Mouse (Mus musculus): ENCODE data around the gene Rasa4. TPM values are rescaled to one million over a fixed set of nuclear protein-coding genes. Genes with fewer than 3 reads are reported as not detected.
"Not testable (repeated sequence)": the region's sequence is repeated elsewhere in the genome, so short reads cannot be mapped to it uniquely, and the experiment has no call there.

Gene Rasa4
- polyA plus RNA-seq, 1 experiment: 1.5 TPM

GRCm38 (mm10) chr5:136094249-136095010, 10.7 kb downstream of the Rasa4 start:
- H3K36me3 ChIP-seq (ENCODE audit: control insufficient read depth, insufficient read depth, low read length): no peaks in the 10 kb centered on the region
- H3K4me1 ChIP-seq (ENCODE audit: control insufficient read depth, insufficient read depth, low read length): peaks cover 12% of the 10 kb centered on the region
- no peak overlapping the region for H3K27ac ChIP-seq (ENCODE audit: control insufficient read depth, insufficient read depth, low read depth, low read length)
- H3K27me3 ChIP-seq (ENCODE audit: control insufficient read depth, insufficient read depth, low read length): no peaks in the 10 kb centered on the region
- no peak for TF ChIP-seq POLR2A (IDR thresholded peaks at IDR 0.05; ENCODE audit: control insufficient read depth, low read depth, low read length)
- no peak for TF ChIP-seq CTCF (IDR thresholded peaks at IDR 0.05; ENCODE audit: control insufficient read depth, insufficient read depth, insufficient replicate concordance, low read depth, low read length)
- no peak overlapping the region for H3K4me3 ChIP-seq (ENCODE audit: control insufficient read depth, low read depth, low read length)

- no peak overlapping the region for H3K27ac ChIP-seq (ENCODE audit: control insufficient read depth, insufficient read depth, low read depth, low read length)
- no peaks in the 10 kb centered on the region for H3K36me3 ChIP-seq (ENCODE audit: control insufficient read depth, insufficient read depth, low read length)
- TF ChIP-seq CTCF (IDR thresholded peaks at IDR 0.05; ENCODE audit: control insufficient read depth, insufficient read depth, insufficient replicate concordance, low read depth, low read length) (no peak), POLR2A (IDR thresholded peaks at IDR 0.05; ENCODE audit: control insufficient read depth, low read depth, low read length) (no peak)
Measured at GRCm38 (mm10) chr5:136095089-136095488, 11.4 kb downstream of the Rasa4 start.

GRCm38 (mm10) chr5:136098536-136098935, 14.8 kb downstream of the Rasa4 start:
- no peak for TF ChIP-seq CTCF (IDR thresholded peaks at IDR 0.05; ENCODE audit: control insufficient read depth, insufficient read depth, insufficient replicate concordance, low read depth, low read length)
- TF ChIP-seq POLR2A (IDR thresholded peaks at IDR 0.05; ENCODE audit: control insufficient read depth, low read depth, low read length): no peak
- Histone ChIP-seq H3K4me3 (ENCODE audit: control insufficient read depth, low read depth, low read length) (no peak overlapping the region), H3K36me3 (ENCODE audit: control insufficient read depth, insufficient read depth, low read length) (no peaks in the 10 kb centered on the region), H3K4me1 (ENCODE audit: control insufficient read depth, insufficient read depth, low read length) (peaks cover 20% of the 10 kb centered on the region), H3K27ac (ENCODE audit: control insufficient read depth, insufficient read depth, low read depth, low read length) (no peak overlapping the region), H3K27me3 (ENCODE audit: control insufficient read depth, insufficient read depth, low read length) (no peaks in the 10 kb centered on the region)

More at GRCm38 (mm10) chr5:136095089-136095488, 11.4 kb downstream of the Rasa4 start:
- H3K4me1 ChIP-seq (ENCODE audit: control insufficient read depth, insufficient read depth, low read length): peaks cover 12% of the 10 kb centered on the region
- no peaks in the 10 kb centered on the region for H3K27me3 ChIP-seq (ENCODE audit: control insufficient read depth, insufficient read depth, low read length)
- H3K4me3 ChIP-seq (ENCODE audit: control insufficient read depth, low read depth, low read length): no peak overlapping the region

- no peak overlapping the region for H3K27ac ChIP-seq (ENCODE audit: control insufficient read depth, insufficient read depth, low read depth, low read length)
- H3K36me3 ChIP-seq (ENCODE audit: control insufficient read depth, insufficient read depth, low read length): no peaks in the 10 kb centered on the region
- H3K4me1 ChIP-seq (ENCODE audit: control insufficient read depth, insufficient read depth, low read length): peaks cover 7% of the 10 kb centered on the region
- TF ChIP-seq POLR2A (IDR thresholded peaks at IDR 0.05; ENCODE audit: control insufficient read depth, low read depth, low read length): peak; percentile 45
- peak; percentile 98 for TF ChIP-seq CTCF (IDR thresholded peaks at IDR 0.05; ENCODE audit: control insufficient read depth, insufficient read depth, insufficient replicate concordance, low read depth, low read length)
- H3K27me3 ChIP-seq (ENCODE audit: control insufficient read depth, insufficient read depth, low read length): no peaks in the 10 kb centered on the region
- H3K4me3 ChIP-seq (ENCODE audit: control insufficient read depth, low read depth, low read length): peak overlapping the region; percentile 77
Measured at GRCm38 (mm10) chr5:136102099-136102820, 18.5 kb downstream of the Rasa4 start.

GRCm38 (mm10) chr5:136104511-136104910, 20.8 kb downstream of the Rasa4 start:
- no peaks in the 10 kb centered on the region for H3K36me3 ChIP-seq (ENCODE audit: control insufficient read depth, insufficient read depth, low read length)
- H3K4me1 ChIP-seq (ENCODE audit: control insufficient read depth, insufficient read depth, low read length): peaks cover 7% of the 10 kb centered on the region
- TF ChIP-seq CTCF (IDR thresholded peaks at IDR 0.05; ENCODE audit: control insufficient read depth, insufficient read depth, insufficient replicate concordance, low read depth, low read length): peak; percentile 99
- no peak for TF ChIP-seq POLR2A (IDR thresholded peaks at IDR 0.05; ENCODE audit: control insufficient read depth, low read depth, low read length)
- H3K27ac ChIP-seq (ENCODE audit: control insufficient read depth, insufficient read depth, low read depth, low read length): no peak overlapping the region
- H3K27me3 ChIP-seq (ENCODE audit: control insufficient read depth, insufficient read depth, low read length): no peaks in the 10 kb centered on the region
- H3K4me3 ChIP-seq (ENCODE audit: control insufficient read depth, low read depth, low read length): no peak overlapping the region

- H3K27ac ChIP-seq (ENCODE audit: control insufficient read depth, insufficient read depth, low read depth, low read length): no peak overlapping the region
- no peak overlapping the region for H3K4me3 ChIP-seq (ENCODE audit: control insufficient read depth, low read depth, low read length)
- H3K4me1 ChIP-seq (ENCODE audit: control insufficient read depth, insufficient read depth, low read length): peaks cover 2% of the 10 kb centered on the region
- H3K27me3 ChIP-seq (ENCODE audit: control insufficient read depth, insufficient read depth, low read length): no peaks in the 10 kb centered on the region
- no peaks in the 10 kb centered on the region for H3K36me3 ChIP-seq (ENCODE audit: control insufficient read depth, insufficient read depth, low read length)
- TF ChIP-seq POLR2A (IDR thresholded peaks at IDR 0.05; ENCODE audit: control insufficient read depth, low read depth, low read length): no peak
- TF ChIP-seq CTCF (IDR thresholded peaks at IDR 0.05; ENCODE audit: control insufficient read depth, insufficient read depth, insufficient replicate concordance, low read depth, low read length): no peak
Measured at GRCm38 (mm10) chr5:136108486-136108885, 24.8 kb downstream of the Rasa4 start.

GRCm38 (mm10) chr5:136109042-136109441, 25.3 kb downstream of the Rasa4 start:
- Histone ChIP-seq H3K27me3 (ENCODE audit: control insufficient read depth, insufficient read depth, low read length) (no peaks in the 10 kb centered on the region), H3K4me1 (ENCODE audit: control insufficient read depth, insufficient read depth, low read length) (peaks cover 2% of the 10 kb centered on the region), H3K4me3 (ENCODE audit: control insufficient read depth, low read depth, low read length) (no peak overlapping the region), H3K36me3 (ENCODE audit: control insufficient read depth, insufficient read depth, low read length) (no peaks in the 10 kb centered on the region), H3K27ac (ENCODE audit: control insufficient read depth, insufficient read depth, low read depth, low read length) (no peak overlapping the region)
- no peak for TF ChIP-seq CTCF (IDR thresholded peaks at IDR 0.05; ENCODE audit: control insufficient read depth, insufficient read depth, insufficient replicate concordance, low read depth, low read length)
- no peak for TF ChIP-seq POLR2A (IDR thresholded peaks at IDR 0.05; ENCODE audit: control insufficient read depth, low read depth, low read length)

GRCm38 (mm10) chr5:136113546-136113945, 29.8 kb downstream of the Rasa4 start:
- not testable (repeated sequence) for H3K27me3 ChIP-seq (ENCODE audit: control insufficient read depth, insufficient read depth, low read length); H3K27ac ChIP-seq (ENCODE audit: control insufficient read depth, insufficient read depth, low read depth, low read length); H3K4me1 ChIP-seq (ENCODE audit: control insufficient read depth, insufficient read depth, low read length); H3K36me3 ChIP-seq (ENCODE audit: control insufficient read depth, insufficient read depth, low read length)
- peak overlapping the region; percentile 36; the same call in 1 of the 2 replicates for H3K4me3 ChIP-seq (ENCODE audit: control insufficient read depth, low read depth, low read length)

All from testis, adult 2 months (tissue).